Mouse (Mus musculus) liver, postnatal 0 days (tissue): ENCODE measurements at regions not wholly inside any gene's neighbourhood (a gene's known extent, or its start where the extent isn't known, plus 50 kb on each side); places are given as distances from the start of the nearest gene placed in this dataset.

ENCODE experiments used
- CTCF ChIP-seq: sonication (generic); IDR thresholded peaks from 2 replicates; pipeline ENCODE4 v1.5.1; 2016; ENCODE audit warnings: antibody characterized with exemption, low read depth
- EP300 ChIP-seq: IDR thresholded peaks from 2 replicates; pipeline ENCODE4 v1.6.1; 2016; ENCODE audit warnings: antibody characterized with exemption, low read depth, mild to moderate bottlenecking

DNA sequence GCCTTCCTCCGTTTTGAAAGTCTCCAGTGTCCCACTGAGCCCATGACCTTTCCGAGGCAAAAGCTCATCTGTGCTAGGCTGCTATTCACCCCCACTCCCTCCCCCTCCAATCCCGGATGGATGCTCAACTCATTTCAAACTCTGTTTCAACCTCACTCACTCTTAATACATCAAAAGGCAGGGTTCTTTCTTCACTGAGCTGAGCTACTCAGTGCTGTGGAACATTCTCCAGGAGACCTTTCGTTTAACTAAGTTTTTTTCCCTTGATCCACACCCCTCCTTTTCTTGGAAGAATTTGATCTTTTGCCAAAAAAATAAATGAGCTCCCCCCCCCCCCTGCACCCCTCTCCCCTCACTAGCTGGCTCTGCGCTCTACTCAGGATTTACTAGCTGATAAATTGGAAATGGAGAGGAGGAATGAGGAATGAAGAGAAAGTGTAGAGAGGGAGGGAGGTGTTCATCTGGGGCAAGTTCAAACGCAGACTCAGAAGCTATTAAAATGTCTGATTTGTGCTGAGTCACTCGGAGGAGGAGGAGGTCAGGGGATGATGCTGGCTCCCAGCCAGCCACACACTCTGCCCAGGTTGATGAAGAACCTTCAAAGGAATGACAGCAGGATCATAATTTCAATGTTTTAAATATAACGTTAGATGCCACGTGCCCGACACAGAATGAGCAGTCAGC is 491.5 kb upstream of the Tnp1 start:
- TF ChIP-seq CTCF (no peak), EP300 (no peak)
